Mouse (Mus musculus): ENCODE results near the gene Slc16a2.

Slc16a2 gene

DNA sequence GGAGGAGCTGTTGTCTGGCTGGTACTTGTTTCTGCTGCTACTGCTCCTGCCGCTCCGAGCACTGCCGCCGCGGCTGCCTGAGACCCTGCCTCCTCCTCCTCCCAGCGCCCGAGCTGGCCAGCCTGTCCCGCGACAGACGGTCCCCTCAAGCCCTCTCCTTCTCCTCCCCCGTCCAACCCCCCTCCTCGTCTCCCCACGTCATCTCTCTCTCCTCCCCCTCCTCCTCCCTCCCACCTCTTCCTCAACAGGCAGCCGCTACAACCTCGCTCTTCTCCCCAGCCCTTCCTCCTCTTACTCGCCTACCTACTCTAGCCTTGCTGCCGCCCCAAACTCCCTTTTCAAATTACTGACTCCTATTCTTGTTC is at the start of gene Slc16a2:
Slc16a2 (minus strand) TSS at position 152 of the 365 bp plus-strand sequence.
- no peak for DNase-seq (ENCODE audit: low spot score)

GRCm38 (mm10) chrX:103863502-103863901 is 41.7 kb upstream of the Slc16a2 start:
- DNase-seq (ENCODE audit: low spot score): no peak

- DNase-seq (ENCODE audit: low spot score): no peak
Measured at GRCm38 (mm10) chrX:103862877-103863276, 41.1 kb upstream of the Slc16a2 start.

GRCm38 (mm10) chrX:103845266-103845665 is 23.5 kb upstream of the Slc16a2 start:
- no peak for DNase-seq (ENCODE audit: low spot score)

- no peak for DNase-seq (ENCODE audit: low spot score)
Measured at GRCm38 (mm10) chrX:103828836-103829235, 7.1 kb upstream of the Slc16a2 start.

GRCm38 (mm10) chrX:103822271-103822811 is 558 bp upstream of the Slc16a2 start:
- no peak for DNase-seq (ENCODE audit: low spot score)

DNA sequence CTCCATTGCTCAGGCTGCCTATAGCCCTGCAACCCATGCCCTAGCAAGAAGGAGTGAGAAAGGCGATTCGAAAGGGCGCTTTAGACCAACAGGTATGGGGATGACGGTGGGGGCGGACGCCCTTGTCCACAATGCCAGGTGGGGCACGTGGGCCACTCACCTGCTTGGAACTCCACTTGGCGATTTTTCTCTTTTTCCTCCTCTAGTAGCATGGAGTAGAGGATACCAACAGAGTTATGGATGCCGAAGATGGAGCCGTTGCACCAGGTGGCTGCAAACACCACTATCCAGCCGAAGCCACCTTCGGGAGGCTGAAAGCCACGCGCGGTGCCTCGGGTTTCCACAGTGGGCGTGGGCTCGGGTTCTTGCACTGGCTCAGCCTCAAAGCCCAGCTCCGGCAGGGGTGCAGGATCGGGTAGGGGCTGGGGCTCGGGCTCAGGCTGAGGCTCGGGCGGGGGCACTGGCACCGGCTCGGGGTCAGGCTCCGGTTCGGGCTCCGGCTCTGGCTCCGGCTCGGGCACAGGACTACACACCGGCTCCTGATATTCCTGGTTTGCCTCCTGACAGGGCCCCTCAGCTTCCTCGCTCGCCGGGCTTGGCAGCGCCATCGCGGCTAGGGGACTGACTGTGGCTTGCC is 470 bp downstream of the Slc16a2 start:
- DNase-seq (ENCODE audit: low spot score): no peak

DNA sequence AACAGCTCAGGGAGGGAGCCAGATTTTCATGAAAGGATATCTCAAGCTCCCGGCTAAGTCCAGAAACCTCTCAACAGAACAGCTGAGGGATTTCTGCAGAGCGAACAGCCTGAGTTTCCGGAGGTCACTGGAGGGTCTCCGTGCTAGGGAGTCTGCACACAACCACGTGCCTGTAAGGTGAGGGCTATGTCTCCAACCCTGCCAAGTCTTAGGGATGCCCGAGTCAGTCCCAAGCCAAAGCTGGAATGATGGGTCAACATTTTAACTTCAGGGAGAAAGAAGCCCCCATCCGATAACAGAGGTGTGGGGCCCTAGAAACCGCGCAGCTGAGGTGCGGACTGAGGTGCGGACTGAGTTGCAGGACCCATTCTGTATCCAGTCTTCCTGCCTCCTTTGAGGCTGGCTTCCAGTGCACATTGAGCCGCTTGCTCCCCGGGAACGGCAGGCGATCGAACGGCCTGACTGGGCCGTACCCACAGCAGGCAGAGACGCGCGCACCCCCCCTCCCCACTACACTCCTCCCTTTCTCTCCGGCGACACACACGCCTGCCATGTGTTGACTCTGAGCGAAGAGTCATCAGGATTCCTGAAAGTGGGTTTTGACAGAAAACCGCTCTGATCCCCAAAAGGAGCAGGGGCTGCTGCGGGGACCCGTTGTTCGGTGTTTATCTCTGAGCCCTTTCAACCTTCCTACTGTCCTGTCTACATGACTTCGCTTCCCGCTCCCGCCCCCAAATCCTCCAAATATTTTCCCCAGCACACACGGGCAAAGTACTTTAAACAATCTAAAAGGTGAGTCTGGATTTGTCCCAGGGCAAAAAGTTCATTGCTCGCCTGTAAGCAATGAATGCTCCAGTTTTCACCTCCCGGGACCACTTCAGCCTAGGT is 1.2 kb downstream of the Slc16a2 start:
- DNase-seq (ENCODE audit: low spot score): no peak

- no peak for DNase-seq (ENCODE audit: low spot score)
Measured at GRCm38 (mm10) chrX:103819253-103819652, 2.5 kb downstream of the Slc16a2 start.

- DNase-seq (ENCODE audit: low spot score): no peak
Measured at GRCm38 (mm10) chrX:103812690-103813089, 9.1 kb downstream of the Slc16a2 start.

DNA sequence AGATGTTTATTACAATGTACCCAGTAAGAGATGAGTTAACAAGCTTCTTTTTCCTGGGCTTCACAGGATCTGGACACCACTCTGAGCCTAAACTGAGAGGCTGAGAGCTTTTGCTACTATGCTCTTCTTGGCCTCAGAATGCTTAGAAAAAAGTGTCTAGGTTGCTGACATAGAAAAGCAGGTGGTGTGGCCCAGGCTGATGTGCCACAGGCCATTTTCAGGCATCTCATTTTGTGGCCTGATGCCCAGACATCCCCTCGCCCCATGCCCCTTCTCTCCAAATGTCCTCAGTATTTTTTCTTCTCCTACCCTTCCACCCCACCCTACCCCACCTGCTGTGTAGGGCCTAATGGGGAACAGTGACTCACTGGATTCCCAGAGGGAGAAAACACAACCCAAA is 11.3 kb downstream of the Slc16a2 start:
- DNase-seq (ENCODE audit: low spot score): no peak

GRCm38 (mm10) chrX:103806373-103806772 is 15.4 kb downstream of the Slc16a2 start:
- no peak for DNase-seq (ENCODE audit: low spot score)

- no peak for DNase-seq (ENCODE audit: low spot score)
Measured at GRCm38 (mm10) chrX:103796961-103797360, 24.8 kb downstream of the Slc16a2 start.

- no peak for DNase-seq (ENCODE audit: low spot score)
Measured at GRCm38 (mm10) chrX:103795506-103795905, 26.3 kb downstream of the Slc16a2 start.

GRCm38 (mm10) chrX:103791329-103791728 is 30.5 kb downstream of the Slc16a2 start:
- DNase-seq (ENCODE audit: low spot score): no peak

DNA sequence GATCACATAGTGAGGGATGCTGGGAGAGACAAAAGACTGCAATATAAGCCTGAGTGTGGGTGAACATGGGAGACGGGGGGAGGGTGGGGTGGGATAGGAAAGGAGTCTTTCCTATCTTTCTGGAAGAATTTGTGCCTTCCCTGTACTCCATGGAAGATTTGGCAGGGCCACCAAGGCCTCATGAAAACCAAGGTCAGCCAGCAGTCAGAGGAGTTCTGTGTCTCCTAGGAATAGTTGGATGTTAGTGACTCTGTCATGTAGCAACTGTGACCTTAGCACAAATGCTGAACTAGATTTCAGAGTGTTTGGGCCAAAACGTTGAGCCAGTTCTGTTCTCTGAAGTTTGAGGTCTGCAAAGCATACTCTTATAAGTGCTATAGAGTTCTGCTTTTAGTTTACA is 36.1 kb downstream of the Slc16a2 start:
- no peak for DNase-seq (ENCODE audit: low spot score)

- DNase-seq (ENCODE audit: low spot score): no peak
Measured at GRCm38 (mm10) chrX:103776412-103776811, 45.4 kb downstream of the Slc16a2 start.

GRCm38 (mm10) chrX:103746197-103746596 is 75.6 kb downstream of the Slc16a2 start:
- DNase-seq (ENCODE audit: low spot score): no peak

GRCm38 (mm10) chrX:103744171-103745039 is 77.4 kb downstream of the Slc16a2 start:
- DNase-seq (ENCODE audit: low spot score): peak; percentile 48

GRCm38 (mm10) chrX:103742057-103742315 is 79.8 kb downstream of the Slc16a2 start:
- DNase-seq (ENCODE audit: low spot score): no peak

DNA sequence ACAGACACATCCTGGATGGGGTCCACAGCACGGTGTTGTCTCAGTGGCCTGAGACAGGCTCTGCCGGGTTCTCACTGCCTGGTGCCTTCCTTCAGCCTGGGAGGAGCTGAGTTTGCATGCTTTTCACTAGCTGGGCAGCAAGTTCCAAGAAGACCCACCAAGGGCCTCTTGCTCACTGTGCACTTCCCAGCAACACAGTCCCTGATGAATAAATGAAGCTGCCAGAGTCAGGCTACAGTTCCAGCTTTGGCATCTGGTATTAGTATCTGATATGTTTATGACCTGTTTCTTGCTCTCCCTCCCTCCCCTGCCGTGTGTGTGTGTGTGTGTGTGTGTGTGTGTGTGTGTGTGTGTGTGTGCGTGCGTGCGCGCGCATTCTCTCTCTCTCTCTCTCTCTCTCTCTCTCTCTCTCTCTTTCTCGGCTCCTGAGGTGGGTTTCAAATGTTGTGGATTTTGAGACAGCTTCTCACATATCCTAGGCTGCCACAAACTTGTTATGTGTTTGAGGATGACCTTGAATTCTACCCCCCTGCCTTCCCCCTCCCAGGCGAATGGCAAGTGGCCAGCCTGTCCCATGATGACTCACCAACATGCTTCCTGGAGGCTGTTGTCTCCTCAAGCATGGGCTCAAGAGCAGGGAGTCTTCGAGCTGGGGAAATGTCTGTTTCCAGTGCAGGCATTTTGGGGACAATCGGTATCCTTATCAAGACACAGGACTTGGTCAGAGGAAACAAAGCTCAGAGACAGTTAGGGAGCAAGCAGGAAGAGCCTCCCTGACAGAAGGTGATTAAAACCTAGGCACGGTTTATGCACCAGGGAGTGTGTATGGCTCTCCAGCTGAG is 80.3 kb downstream of the Slc16a2 start:
- DNase-seq (ENCODE audit: low spot score): no peak

Measured in layer of hippocampus, adult 9-10 months (tissue).